Mouse (Mus musculus) limb, embryonic 14.5 days (tissue): ENCODE measurements around the gene Fam83g. TPM values are rescaled to one million over a fixed set of nuclear protein-coding genes. Genes with fewer than 3 reads are reported as not detected.

ENCODE experiments used
- ATAC-seq: fragments of 200-750 bp; cut with Nextera tagmentation; 2 replicates; pipeline ENCODE4 v1.8.0; 2017; ENCODE audit warnings: low read depth, moderate number of reproducible peaks, moderate TSS enrichment; ENCODE audit not compliant: low FRiP score
- DNase-seq: peaks from one replicate; pipeline ENCODE4 v3.0.0-alpha.2; 2015; ENCODE audit warnings: low spot score
- H3K27ac ChIP-seq: fragments of 300-500 bp; sonication (generic); replicated peaks from 2 replicates; pipeline ENCODE4 v1.5.1; 2014; ENCODE audit warnings: low read depth, mild to moderate bottlenecking, low read length, moderate library complexity, mixed read lengths
- H3K27me3 ChIP-seq: fragments of 300-500 bp; sonication (generic); 2 replicates; pipeline ENCODE4 v1.6.1; 2014; ENCODE audit warnings: low read length, mixed read lengths; ENCODE audit not compliant: control insufficient read depth, insufficient read depth
- H3K36me3 ChIP-seq: fragments of 300-500 bp; sonication (generic); 2 replicates; pipeline ENCODE4 v1.6.1; 2014; ENCODE audit warnings: mild to moderate bottlenecking, low read length, moderate library complexity, mixed read lengths; ENCODE audit not compliant: control insufficient read depth, insufficient read depth
- H3K4me1 ChIP-seq: fragments of 300-500 bp; sonication (generic); 2 replicates; pipeline ENCODE4 v1.6.1; 2014; ENCODE audit warnings: antibody characterized with exemption, low read length, mixed read lengths; ENCODE audit not compliant: control insufficient read depth, insufficient read depth
- H3K4me2 ChIP-seq: fragments of 300-500 bp; sonication (generic); replicated peaks from 2 replicates; pipeline ENCODE4 v1.6.1; 2014; ENCODE audit warnings: low read depth, mild to moderate bottlenecking, low read length, moderate library complexity; ENCODE audit not compliant: severe bottlenecking
- H3K4me3 ChIP-seq: fragments of 300-500 bp; sonication (generic); replicated peaks from 2 replicates; pipeline ENCODE4 v1.5.1; 2014; ENCODE audit warnings: low read length
- H3K9ac ChIP-seq: fragments of 300-500 bp; sonication (generic); 2 replicates; pipeline ENCODE4 v1.6.1; 2014; ENCODE audit warnings: mild to moderate bottlenecking, low read depth, low read length, moderate library complexity; ENCODE audit not compliant: severe bottlenecking
- H3K9me3 ChIP-seq: fragments of 300-500 bp; sonication (generic); 2 replicates; pipeline ENCODE4 v1.6.1; 2016; ENCODE audit warnings: low read length; ENCODE audit not compliant: control insufficient read depth
- POLR2A ChIP-seq: fragments of 200-500 bp; IDR thresholded peaks from 2 replicates; pipeline ENCODE4 v1.8.0; 2012; ENCODE audit warnings: inconsistent platforms, mild to moderate bottlenecking, moderate library complexity, borderline replicate concordance; ENCODE audit not compliant: insufficient read depth, insufficient read length; ENCODE audit errors: extremely low read depth
- WGBS: fragments of 180-500 bp; shearing (Covaris S2); extraction: QIAGEN DNeasy Blood & Tissue Kit; methylation state at CpG from one replicate; pipeline ENCODE4 v1.1.7; 2014; 5-methylcytosine and 5-hydroxymethylcytosine counted together
- polyA plus RNA-seq, 2 experiments: library from polyadenylated mRNA; depleted of rRNA in 1 of 2; stranded (reverse) in 1 of 2; unstranded in 1 of 2; fragments of >200 nt; fragmentation: Nextera tagmentation in 1 of 2; extraction: Ambion mirVana in 1 of 2; gene quantifications; 2 replicates each; pipeline versions ENCODE4 v1.2.1 to v1.2.3; 2012 to 2014

The Fam83g gene
- polyA plus RNA-seq, 2 experiments, result 2.1 to 2.8 TPM

DNA sequence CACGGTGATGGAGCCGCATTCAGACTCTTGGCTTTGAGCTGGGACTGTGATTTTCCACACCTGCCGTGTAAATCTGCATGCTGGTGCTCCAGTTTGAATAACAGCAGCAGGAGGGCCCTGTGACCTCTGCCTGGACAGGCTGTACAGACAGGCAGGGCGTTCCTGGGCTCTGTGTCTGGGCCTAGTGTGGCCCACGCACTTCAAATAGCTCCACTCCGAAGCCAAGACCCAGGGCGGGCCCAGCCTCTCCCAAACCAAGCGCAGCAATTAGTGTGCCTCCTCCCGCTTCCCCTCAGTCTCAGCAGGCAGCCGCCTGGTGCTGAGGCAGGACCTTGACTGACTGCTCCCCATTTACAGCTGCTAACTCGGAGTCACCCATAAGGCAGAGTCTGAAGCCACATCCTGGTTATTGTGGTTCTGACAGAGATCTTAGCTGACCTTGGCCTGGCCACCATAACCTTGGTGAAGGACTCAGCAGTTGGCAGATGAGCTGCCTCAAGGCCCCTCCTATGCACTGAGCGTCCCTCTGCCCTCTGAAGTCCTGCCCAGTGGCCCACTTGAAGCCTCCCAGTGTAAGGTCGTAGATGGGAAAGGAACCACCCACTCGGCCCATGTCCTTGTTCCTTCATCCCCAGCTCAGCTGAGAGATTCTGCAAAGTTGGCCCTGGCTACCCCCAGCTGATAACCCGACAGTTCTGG lies 29.4 kb downstream of the Fam83g start:
- Histone ChIP-seq H3K27ac (no peak overlapping the region), H3K9ac (no peak overlapping the region), H3K9me3 (no peaks in the 10 kb centered on the region), H3K27me3 (no peaks in the 10 kb centered on the region), H3K4me3 (no peak overlapping the region), H3K36me3 (no peaks in the 10 kb centered on the region), H3K4me2 (no peak overlapping the region), H3K4me1 (no peaks in the 10 kb centered on the region)
- ATAC-seq, result no peak
- DNase-seq, result no peak
- WGBS, result 49% methylated on average over 15 of the region's 15 CpGs
- no peak for TF ChIP-seq POLR2A

DNA sequence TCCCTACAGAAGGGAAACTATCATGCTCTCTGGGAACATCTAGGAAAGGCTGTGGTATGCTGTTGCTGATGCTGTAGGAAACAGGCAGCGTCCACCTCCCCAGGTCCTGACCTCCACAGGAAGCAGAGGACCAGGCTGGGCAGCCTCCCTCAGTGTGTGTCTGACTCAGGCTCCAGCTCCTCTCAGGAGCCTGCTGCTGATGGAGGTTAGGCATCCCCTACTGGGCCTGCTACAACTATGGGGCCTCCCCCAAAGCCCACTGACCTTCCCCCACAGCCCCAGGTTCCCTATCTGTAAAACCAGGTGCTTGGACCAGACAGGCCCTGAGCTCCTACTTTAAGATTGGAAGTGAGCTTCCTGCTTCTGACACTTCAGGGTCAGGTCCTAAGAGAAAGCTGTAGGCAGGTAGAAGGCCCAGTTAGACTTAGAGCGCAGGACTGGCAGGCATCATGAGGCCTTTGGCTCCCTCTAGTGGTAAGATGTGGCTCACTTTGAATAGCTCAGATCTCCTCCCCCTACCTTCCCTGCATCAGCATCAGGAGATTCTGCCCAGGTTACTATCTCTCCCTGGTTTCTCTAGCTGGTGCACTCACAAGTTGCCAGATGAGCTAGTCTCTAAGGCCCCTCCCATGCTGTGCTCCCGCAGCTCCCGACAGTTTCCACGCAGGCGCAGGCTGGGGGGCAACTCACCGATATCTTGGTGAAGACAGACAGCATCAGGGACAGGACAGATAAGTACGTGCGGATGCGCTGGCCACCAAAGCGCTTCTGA lies 30.6 kb downstream of the Fam83g start:
- peak; percentile 83 for ATAC-seq
- no peak for TF ChIP-seq POLR2A

DNA sequence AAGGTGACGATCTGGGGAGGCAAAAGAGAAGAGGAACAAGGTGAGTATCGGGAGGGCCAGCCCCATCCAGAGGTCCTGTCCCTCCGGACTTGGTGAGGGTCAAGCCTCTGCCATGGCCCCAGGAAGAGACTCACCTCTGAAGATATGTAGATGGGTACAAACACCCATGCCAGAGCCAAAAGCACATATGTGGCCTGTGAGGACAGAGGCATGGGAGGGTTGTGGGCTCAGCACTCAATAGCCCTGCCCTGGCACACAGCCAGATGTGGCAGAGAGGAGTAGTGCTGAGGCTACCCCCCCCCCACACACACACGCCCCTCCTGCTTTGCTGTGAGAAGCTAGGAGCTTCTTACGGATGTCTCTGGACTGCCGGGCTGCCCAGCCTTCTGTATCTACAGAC lies 31.2 kb downstream of the Fam83g start:
- H3K9ac ChIP-seq, result no peak overlapping the region
- no peak overlapping the region for H3K27ac ChIP-seq
- H3K4me1 ChIP-seq, result no peaks in the 10 kb centered on the region
- 70% methylated on average over 6 of the region's 6 CpGs for WGBS
- H3K9me3 ChIP-seq, result no peaks in the 10 kb centered on the region
- no peaks in the 10 kb centered on the region for H3K27me3 ChIP-seq
- no peak for TF ChIP-seq POLR2A
- no peak overlapping the region for H3K4me3 ChIP-seq
- DNase-seq (no peak), ATAC-seq (no peak)
- H3K4me2 ChIP-seq, result no peak overlapping the region
- no peaks in the 10 kb centered on the region for H3K36me3 ChIP-seq

More for the DNA sequence above, 30.6 kb downstream of the Fam83g start:
- no peaks in the 10 kb centered on the region for H3K36me3 ChIP-seq
- no peaks in the 10 kb centered on the region for H3K4me1 ChIP-seq
- H3K27ac ChIP-seq, result no peak overlapping the region
- no peak overlapping the region for H3K4me2 ChIP-seq
- 44% methylated on average over 11 of the region's 11 CpGs for WGBS
- H3K27me3 ChIP-seq, result no peaks in the 10 kb centered on the region
- no peak overlapping the region for H3K9ac ChIP-seq
- H3K9me3 ChIP-seq, result no peaks in the 10 kb centered on the region
- peak; percentile 91 for DNase-seq
- no peak overlapping the region for H3K4me3 ChIP-seq

DNA sequence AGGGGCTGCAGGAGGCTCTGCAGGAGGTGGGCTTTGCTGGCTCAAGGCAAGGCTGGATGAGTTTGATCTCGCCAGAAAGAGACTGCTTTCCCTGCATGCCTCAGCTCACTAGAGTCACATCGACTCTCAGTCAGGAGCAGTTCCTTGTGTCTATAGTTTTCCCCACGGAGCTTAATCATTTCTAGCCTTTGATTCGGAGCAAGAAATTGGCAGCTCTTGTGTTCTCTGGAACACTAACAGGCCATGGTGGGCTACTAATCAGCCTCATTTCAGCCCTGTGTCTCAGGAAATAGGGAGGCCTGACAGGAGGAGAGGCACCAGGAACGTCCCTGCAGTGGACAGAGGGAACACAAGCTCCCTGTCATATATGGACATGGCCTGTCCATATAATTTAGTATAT lies 34.1 kb downstream of the Fam83g start:
- Histone ChIP-seq H3K4me1 (no peaks in the 10 kb centered on the region), H3K4me2 (no peak overlapping the region), H3K4me3 (no peak overlapping the region), H3K27me3 (no peaks in the 10 kb centered on the region), H3K36me3 (no peaks in the 10 kb centered on the region), H3K9ac (no peak overlapping the region), H3K27ac (no peak overlapping the region), H3K9me3 (no peaks in the 10 kb centered on the region)
- 62% methylated on average over 5 of the region's 5 CpGs for WGBS
- no peak for TF ChIP-seq POLR2A
- ATAC-seq (no peak), DNase-seq (no peak)

DNA sequence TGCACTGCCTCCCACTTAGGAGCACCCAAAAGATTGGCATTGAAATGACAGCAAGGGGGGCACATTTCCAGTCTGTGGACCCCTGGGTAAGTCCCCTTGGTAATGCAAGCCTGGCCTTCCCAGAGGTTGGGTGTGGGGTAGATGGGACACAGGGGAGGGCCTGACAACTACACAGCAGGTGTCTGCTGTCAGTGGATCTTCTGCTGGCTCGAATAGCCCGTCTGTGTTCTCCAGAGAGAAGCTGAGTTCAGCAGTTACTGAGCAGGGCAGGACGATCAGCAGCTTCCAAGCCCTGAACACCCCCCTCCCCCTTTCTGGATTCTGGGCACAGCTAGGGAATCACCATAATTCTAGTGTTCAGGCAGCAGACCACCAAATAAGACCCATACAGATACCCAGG lies 35.5 kb downstream of the Fam83g start:
- no peak overlapping the region for H3K4me3 ChIP-seq
- H3K9me3 ChIP-seq, result no peaks in the 10 kb centered on the region
- DNase-seq (no peak), ATAC-seq (no peak)
- H3K36me3 ChIP-seq, result no peaks in the 10 kb centered on the region
- TF ChIP-seq POLR2A, result no peak
- H3K9ac ChIP-seq, result no peak overlapping the region
- H3K4me1 ChIP-seq, result no peaks in the 10 kb centered on the region
- H3K27ac ChIP-seq, result no peak overlapping the region
- WGBS, result 53% methylated on average over 3 of the region's 3 CpGs
- no peak overlapping the region for H3K4me2 ChIP-seq
- no peaks in the 10 kb centered on the region for H3K27me3 ChIP-seq
